ENCODE assay signal across 28 mouse cellular contexts in the genomic region with DNA sequence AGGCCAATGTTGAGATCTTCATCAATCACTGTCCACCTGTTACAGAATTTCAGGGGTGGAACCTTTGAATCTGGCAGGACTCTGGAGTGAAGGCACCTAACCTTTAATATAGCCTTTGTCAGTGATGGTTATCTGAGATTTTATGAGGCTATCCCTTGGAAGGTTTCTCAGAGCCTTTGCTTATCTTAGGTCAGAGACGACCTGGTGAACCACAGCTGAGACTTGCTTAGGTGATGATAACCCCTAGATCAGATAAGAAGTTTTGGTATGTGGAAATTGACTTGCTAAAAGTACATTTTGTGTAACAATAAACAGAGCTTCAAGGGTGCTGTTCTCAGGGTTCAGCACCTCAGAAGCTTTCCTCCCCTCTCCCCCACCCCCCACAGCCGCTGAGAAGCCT. TPM values are rescaled to one million over a fixed set of nuclear protein-coding genes. Genes with fewer than 3 reads are reported as not detected.
"Had no signal": no experiment of that assay in that cellular context is flagged by ENCODE, and none has a peak within 500 bp of the region (broad histone marks: within the 10 kb centered on the region; RNA-seq: fewer than 3 reads in every experiment).

No protein-coding gene starts in this region.

- DNase-seq: kidney, adult 9 months; kidney, postnatal 14 days; kidney, postnatal 4 days; layer of hippocampus, adult 9-11 months; liver, postnatal 0 days; lung, embryonic 14.5 days; lung, postnatal 36 days; retina, postnatal 1 day; right cerebral cortex, postnatal 25 days; spleen, adult 18-20 months; thymus, postnatal 25 days had no signal

- H3K9me3 ChIP-seq: midbrain, embryonic 12.5 days; midbrain, embryonic 15.5 days; neural tube, embryonic 13.5 days; stomach, embryonic 15.5 days had no signal

- H3K4me1 ChIP-seq: midbrain, embryonic 12.5 days; midbrain, embryonic 15.5 days; neural tube, embryonic 13.5 days; stomach, embryonic 15.5 days had no signal

- H3K27me3 ChIP-seq: midbrain, embryonic 12.5 days; midbrain, embryonic 15.5 days; neural tube, embryonic 13.5 days; stomach, embryonic 15.5 days had no signal

- H3K4me3 ChIP-seq: midbrain, embryonic 12.5 days; midbrain, embryonic 15.5 days; myocyte; neural tube, embryonic 13.5 days; stomach, embryonic 15.5 days had no signal

- ATAC-seq: liver, postnatal 0 days; lung, postnatal 0 days had no signal

- H3K36me3 ChIP-seq: midbrain, embryonic 12.5 days; midbrain, embryonic 15.5 days; neural tube, embryonic 13.5 days; stomach, embryonic 15.5 days had no signal

RNA-seq across cellular contexts. Expression of gene Ms4a6d, which starts 7.6 kb away (rescaled TPM):
- total RNA-seq: megakaryocyte-erythroid progenitor cell, adult 5-6 weeks had no signal

RNA-seq across cellular contexts. Expression of gene Ms4a2, which starts 11.2 kb away (rescaled TPM):
- total RNA-seq: layer of hippocampus, adult 18-20 months; layer of hippocampus, postnatal 25 days; left cerebral cortex, adult 18-20 months; left cerebral cortex, postnatal 25 days had no signal
- polyA plus RNA-seq: midbrain, embryonic 12.5 days; midbrain, embryonic 15.5 days; myocyte had no signal

RNA-seq across cellular contexts. Expression of gene Ms4a3, which starts 28.4 kb away (rescaled TPM):
- total RNA-seq: layer of hippocampus, adult 18-20 months; layer of hippocampus, postnatal 25 days; left cerebral cortex, adult 18-20 months; left cerebral cortex, postnatal 25 days; neutrophil, adult 5-6 weeks had no signal
- polyA plus RNA-seq: kidney, embryonic 16.5 days; limb, embryonic 11.5 days; lung, embryonic 14.5 days; lung, postnatal 0 days; midbrain, embryonic 12.5 days; midbrain, embryonic 15.5 days; myocyte had no signal

RNA-seq across cellular contexts. Expression of gene Oosp2, which starts 48.1 kb away (rescaled TPM):
- total RNA-seq: layer of hippocampus, adult 18-20 months; layer of hippocampus, postnatal 25 days; left cerebral cortex, adult 18-20 months; left cerebral cortex, postnatal 25 days; megakaryocyte-erythroid progenitor cell, adult 5-6 weeks; neutrophil, adult 5-6 weeks had no signal
- polyA plus RNA-seq: kidney, embryonic 16.5 days; limb, embryonic 11.5 days; limb, embryonic 14.5 days; liver, embryonic 11.5 days; lung, embryonic 14.5 days; lung, postnatal 0 days; midbrain, embryonic 12.5 days; midbrain, embryonic 15.5 days; myocyte; neural tube, embryonic 13.5 days; stomach, embryonic 15.5 days; thymus, postnatal 0 days had no signal
